Mouse (Mus musculus) embryonic facial prominence, embryonic 10.5 days (tissue): ENCODE results near the gene Cdc42ep5. TPM values are rescaled to one million over a fixed set of nuclear protein-coding genes. Genes with fewer than 3 reads are reported as not detected.

Experiments
- DNase-seq: peaks from one replicate; pipeline ENCODE4 v3.0.0-alpha.2; 2017; ENCODE audit warnings: low spot score
- H3K27ac ChIP-seq: fragments of 300-500 bp; sonication (generic); replicated peaks from 2 replicates; pipeline ENCODE4 v1.5.1; 2016; ENCODE audit warnings: mild to moderate bottlenecking
- H3K27me3 ChIP-seq: fragments of 300-500 bp; sonication (generic); replicated peaks from 2 replicates; pipeline ENCODE4 v1.6.1; 2016; ENCODE audit warnings: low read depth, mild to moderate bottlenecking; ENCODE audit not compliant: poor library complexity, severe bottlenecking
- H3K36me3 ChIP-seq: fragments of 300-500 bp; sonication (generic); replicated peaks from 2 replicates; pipeline ENCODE4 v1.6.1; 2016; ENCODE audit warnings: mild to moderate bottlenecking, moderate library complexity
- H3K4me1 ChIP-seq: fragments of 300-500 bp; sonication (generic); 2 replicates; pipeline ENCODE4 v1.6.1; 2016
- H3K4me3 ChIP-seq: fragments of 300-500 bp; sonication (generic); 2 replicates; pipeline ENCODE4 v1.5.1; 2016; ENCODE audit warnings: mild to moderate bottlenecking, moderate library complexity
- H3K9me3 ChIP-seq: fragments of 300-500 bp; sonication (generic); 2 replicates; pipeline ENCODE4 v1.6.1; 2016; ENCODE audit warnings: mild to moderate bottlenecking
- WGBS: fragments of 180-500 bp; shearing (Covaris S2); methylation state at CpG from one replicate; pipeline ENCODE4 v1.1.7; 2016; 5-methylcytosine and 5-hydroxymethylcytosine counted together
- polyA plus RNA-seq: library from polyadenylated mRNA; unstranded; fragments of >200 nt; fragmentation: Nextera tagmentation; extraction: Ambion mirVana; gene quantifications from 2 replicates; pipeline ENCODE4 v1.2.1, GENCODE M21; 2016

Gene Cdc42ep5
- polyA plus RNA-seq, 1 experiment from 2014 or later = 34.9 TPM

GRCm38 (mm10) chr7:4131964-4132363 is 32.7 kb downstream of the Cdc42ep5 start:
- 0 out of 2 replicates have a peak, but pooled peaks cover under 1% of the 10 kb centered on the region for H3K9me3 ChIP-seq
- 88% methylated on average over 8 of the region's 8 CpGs for WGBS
- H3K27me3 ChIP-seq = no peaks in the 10 kb centered on the region
- H3K4me1 ChIP-seq = 0 out of 2 replicates have a peak, but pooled peaks cover 2% of the 10 kb centered on the region
- no peak for DNase-seq
- H3K36me3 ChIP-seq = peaks cover 3% of the 10 kb centered on the region
- H3K4me3 ChIP-seq = no peak overlapping the region
- no peak overlapping the region for H3K27ac ChIP-seq

- no peaks in the 10 kb centered on the region for H3K27me3 ChIP-seq
- WGBS = 47% methylated on average over 13 of the region's 13 CpGs
- H3K9me3 ChIP-seq = no peaks in the 10 kb centered on the region
- peak; percentile 83 for DNase-seq
- no peak overlapping the region for H3K27ac ChIP-seq
- 0 out of 2 replicates have a peak, but pooled peaks cover 2% of the 10 kb centered on the region for H3K4me1 ChIP-seq
- peak overlapping the region; percentile 16; the same call in 1 of the 2 replicates for H3K4me3 ChIP-seq
- peaks cover 3% of the 10 kb centered on the region for H3K36me3 ChIP-seq
Observed at GRCm38 (mm10) chr7:4130686-4131452, 33.8 kb downstream of the Cdc42ep5 start.

- peaks cover 3% of the 10 kb centered on the region for H3K36me3 ChIP-seq
- H3K4me1 ChIP-seq = peaks cover 19% of the 10 kb centered on the region
- H3K27ac ChIP-seq = no peak overlapping the region
- no peaks in the 10 kb centered on the region for H3K27me3 ChIP-seq
- DNase-seq = no peak
- no peaks in the 10 kb centered on the region for H3K9me3 ChIP-seq
- no peak overlapping the region for H3K4me3 ChIP-seq
- 53% methylated on average over 6 of the region's 6 CpGs for WGBS
Observed at GRCm38 (mm10) chr7:4128860-4129259, 35.8 kb downstream of the Cdc42ep5 start.

GRCm38 (mm10) chr7:4127894-4128293 is 36.8 kb downstream of the Cdc42ep5 start:
- no peak for DNase-seq
- WGBS = 89% methylated on average over 4 of the region's 4 CpGs
- H3K4me1 ChIP-seq = peaks cover 29% of the 10 kb centered on the region
- H3K27me3 ChIP-seq = no peaks in the 10 kb centered on the region
- no peak overlapping the region for H3K27ac ChIP-seq
- no peak overlapping the region for H3K4me3 ChIP-seq
- peaks cover 2% of the 10 kb centered on the region for H3K36me3 ChIP-seq
- H3K9me3 ChIP-seq = no peaks in the 10 kb centered on the region

GRCm38 (mm10) chr7:4126992-4127785 is 37.5 kb downstream of the Cdc42ep5 start:
- Histone ChIP-seq H3K4me3 (no peak overlapping the region), H3K36me3 (no peaks in the 10 kb centered on the region; the same call in 1 of the 2 replicates), H3K4me1 (peaks cover 35% of the 10 kb centered on the region), H3K27ac (no peak overlapping the region), H3K9me3 (no peaks in the 10 kb centered on the region), H3K27me3 (peaks cover 6% of the 10 kb centered on the region; the same call in 1 of the 2 replicates)
- DNase-seq = no peak
- WGBS = 86% methylated on average over 11 of the region's 11 CpGs

- Histone ChIP-seq H3K36me3 (no peaks in the 10 kb centered on the region; the same call in 1 of the 2 replicates), H3K9me3 (no peaks in the 10 kb centered on the region), H3K4me1 (peaks cover 41% of the 10 kb centered on the region), H3K4me3 (no peak overlapping the region), H3K27ac (peak overlapping the region; percentile 7; the same call in 1 of the 2 replicates), H3K27me3 (peaks cover 24% of the 10 kb centered on the region)
- no peak for DNase-seq
- 19% methylated on average over 9 of the region's 9 CpGs for WGBS
Observed at GRCm38 (mm10) chr7:4125306-4125705, 39.4 kb downstream of the Cdc42ep5 start.

- Histone ChIP-seq H3K4me3 (peak overlapping the region; percentile 45), H3K4me1 (peaks cover 43% of the 10 kb centered on the region), H3K27me3 (peaks cover 28% of the 10 kb centered on the region), H3K27ac (peak overlapping the region; percentile 7), H3K36me3 (no peaks in the 10 kb centered on the region; the same call in 1 of the 2 replicates), H3K9me3 (no peaks in the 10 kb centered on the region)
- WGBS = 15% methylated on average over 5 of the region's 5 CpGs
- DNase-seq = no peak
Observed at GRCm38 (mm10) chr7:4124856-4125255, 39.8 kb downstream of the Cdc42ep5 start.

- WGBS = 0% methylated on average over 10 of the region's 10 CpGs
- H3K4me3 ChIP-seq = peak overlapping the region; percentile 45
- peaks cover 48% of the 10 kb centered on the region for H3K4me1 ChIP-seq
- peak overlapping the region; percentile 78 for H3K27ac ChIP-seq
- no peaks in the 10 kb centered on the region for H3K9me3 ChIP-seq
- DNase-seq = peak; percentile 71
- peaks cover 34% of the 10 kb centered on the region for H3K27me3 ChIP-seq
- no peaks in the 10 kb centered on the region; the same call in 1 of the 2 replicates for H3K36me3 ChIP-seq
Observed at GRCm38 (mm10) chr7:4124315-4124759, 40.3 kb downstream of the Cdc42ep5 start.

GRCm38 (mm10) chr7:4123732-4124131 is 40.9 kb downstream of the Cdc42ep5 start:
- no peaks in the 10 kb centered on the region for H3K9me3 ChIP-seq
- H3K4me3 ChIP-seq = 0 out of 2 replicates have a peak overlapping the region, but pooled peaks have one; percentile 13
- peak overlapping the region; percentile 78 for H3K27ac ChIP-seq
- H3K36me3 ChIP-seq = no peaks in the 10 kb centered on the region; the same call in 1 of the 2 replicates
- peaks cover 40% of the 10 kb centered on the region for H3K27me3 ChIP-seq
- WGBS = 24% methylated on average over 1 of the region's 1 CpGs
- H3K4me1 ChIP-seq = peaks cover 51% of the 10 kb centered on the region
- DNase-seq = no peak

- H3K36me3 ChIP-seq = no peaks in the 10 kb centered on the region
- no peak overlapping the region for H3K4me3 ChIP-seq
- H3K9me3 ChIP-seq = no peaks in the 10 kb centered on the region
- peak overlapping the region; percentile 78 for H3K27ac ChIP-seq
- H3K4me1 ChIP-seq = peaks cover 51% of the 10 kb centered on the region
- H3K27me3 ChIP-seq = peaks cover 42% of the 10 kb centered on the region
- DNase-seq = no peak
- 86% methylated on average over 10 of the region's 10 CpGs for WGBS
Observed at GRCm38 (mm10) chr7:4122783-4123182, 41.9 kb downstream of the Cdc42ep5 start.

- H3K27me3 ChIP-seq = peaks cover 42% of the 10 kb centered on the region
- peaks cover 51% of the 10 kb centered on the region for H3K4me1 ChIP-seq
- WGBS = 46% methylated on average over 11 of the region's 11 CpGs
- peak overlapping the region; percentile 21 for H3K27ac ChIP-seq
- H3K36me3 ChIP-seq = no peaks in the 10 kb centered on the region
- DNase-seq = no peak
- H3K4me3 ChIP-seq = no peak overlapping the region
- H3K9me3 ChIP-seq = no peaks in the 10 kb centered on the region
Observed at GRCm38 (mm10) chr7:4122076-4122768, 42.4 kb downstream of the Cdc42ep5 start.
